Mouse (Mus musculus): ENCODE results near the gene Dcp1b. TPM values are rescaled to one million over a fixed set of nuclear protein-coding genes. Genes with fewer than 3 reads are reported as not detected.

Dcp1b gene
- total RNA-seq (2021) (10 to 100 TPM in 1 of 2 experiments, 1 to 10 TPM in 1; 9.7 to 13.8 TPM), polyA plus RNA-seq (2012; rRNA removed) (27.4 and 27.8 TPM in 2 replicates)
- long read RNA-seq, transcript Dcp1b-202 (9 exons, 3,313 nt), result major isoform, 7 of 8 reads
- long read RNA-seq, partial matches to known transcripts, result 1 of 8 reads
- long read RNA-seq, other reads (novel, unspliced or antisense), result 0 of 8 reads

DNA sequence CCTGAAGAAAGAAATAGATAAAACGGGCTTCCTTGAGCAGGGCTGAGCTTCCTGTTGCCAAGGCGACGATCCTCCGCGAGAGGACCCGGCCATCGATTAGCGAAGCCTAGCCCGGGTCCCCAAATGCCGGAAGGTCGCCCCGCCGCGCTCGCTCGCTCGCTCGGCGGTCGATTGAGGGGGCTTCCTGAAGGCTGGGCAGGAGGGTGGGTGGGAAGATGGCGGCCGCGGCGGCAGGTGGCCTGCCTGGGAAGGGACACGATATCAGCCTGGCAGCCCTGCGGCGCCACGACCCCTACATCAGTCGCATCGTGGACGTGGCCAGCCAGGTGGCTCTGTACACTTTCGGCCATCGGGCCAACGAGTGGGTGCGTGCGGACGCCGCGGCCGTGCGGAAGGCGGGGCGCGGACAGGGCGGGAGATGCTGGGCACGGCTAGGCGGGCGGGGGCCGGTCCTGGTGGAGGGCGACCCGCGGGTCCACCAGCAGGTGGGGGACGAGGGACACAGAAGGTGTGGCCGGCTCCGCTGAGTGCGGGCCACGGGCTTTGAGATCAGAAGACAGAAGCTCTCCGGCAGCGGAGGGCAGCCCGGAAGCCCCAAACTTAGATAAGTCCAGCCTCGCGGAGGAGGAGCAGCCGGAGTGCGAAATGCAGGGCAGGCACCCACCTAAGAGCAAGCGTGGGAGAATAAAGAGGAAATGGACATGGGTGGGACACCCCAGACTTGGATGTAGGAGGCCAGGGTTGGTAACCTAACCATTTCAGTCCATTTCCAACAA lies at the start of gene Dcp1b:
Gene Dcp1b, plus strand, starts transcription at position 176 of the 776 bp plus-strand sequence.
- peak; percentile 93 for DNase-seq

DNA sequence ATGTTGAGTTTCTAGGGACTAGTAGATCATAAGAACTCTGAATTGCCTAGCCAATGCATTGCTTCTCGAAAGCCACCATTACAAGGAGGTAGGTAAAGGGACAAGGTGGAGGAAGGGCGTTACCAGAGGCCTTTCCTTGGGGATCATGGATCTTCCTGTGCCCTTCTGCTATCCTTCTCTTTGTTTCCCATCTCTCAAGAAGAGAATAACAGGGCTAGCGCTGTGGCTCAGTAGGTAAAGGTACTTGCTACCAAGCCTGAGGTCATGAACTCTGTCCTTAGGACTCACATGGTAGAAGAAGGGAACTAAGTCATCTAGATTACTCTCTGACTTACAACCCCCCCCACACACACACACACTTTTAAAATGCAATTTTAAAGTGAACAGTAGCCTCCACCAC lies 48.1 kb upstream of the Dcp1b start:
- DNase-seq, result no peak

DNA sequence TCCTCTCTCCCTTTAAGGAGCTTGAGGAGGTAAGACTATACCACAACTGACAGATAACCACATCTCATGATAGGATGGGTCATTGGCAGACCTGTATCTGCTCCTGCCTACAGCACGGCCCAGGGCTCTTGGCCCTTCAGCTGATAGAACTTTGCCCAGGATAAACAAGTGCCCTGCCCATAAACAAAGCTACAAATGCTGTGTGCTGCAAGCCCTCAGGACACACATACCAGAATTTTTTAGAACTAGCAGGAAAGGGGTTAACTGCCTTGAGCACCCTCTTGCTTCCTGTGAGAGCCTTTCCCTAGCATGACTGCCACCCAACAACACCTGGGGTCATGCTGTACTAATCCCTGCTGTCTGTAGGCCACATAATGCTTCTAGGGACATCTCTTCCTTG lies 47.0 kb upstream of the Dcp1b start:
- DNase-seq, result no peak

DNA sequence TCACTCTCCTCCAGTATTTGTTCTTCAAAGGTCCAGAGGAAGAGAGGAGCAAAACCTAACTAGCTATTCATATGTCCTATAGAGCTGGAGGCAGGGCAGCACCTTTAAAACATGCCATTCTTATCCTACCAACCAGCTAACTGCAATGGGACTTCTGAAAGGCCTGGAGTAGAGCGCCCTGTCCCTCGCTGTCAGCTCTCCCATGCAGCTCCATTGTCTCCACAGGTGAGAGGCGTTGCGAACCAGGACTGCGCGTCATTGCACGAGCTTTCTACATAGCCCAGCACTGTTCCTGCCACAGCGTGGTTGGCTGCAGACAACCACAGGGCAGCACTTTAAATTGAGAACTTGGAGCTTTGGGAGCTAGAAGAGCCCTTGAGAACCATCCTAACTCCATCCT lies 46.5 kb upstream of the Dcp1b start:
- no peak for DNase-seq

DNA sequence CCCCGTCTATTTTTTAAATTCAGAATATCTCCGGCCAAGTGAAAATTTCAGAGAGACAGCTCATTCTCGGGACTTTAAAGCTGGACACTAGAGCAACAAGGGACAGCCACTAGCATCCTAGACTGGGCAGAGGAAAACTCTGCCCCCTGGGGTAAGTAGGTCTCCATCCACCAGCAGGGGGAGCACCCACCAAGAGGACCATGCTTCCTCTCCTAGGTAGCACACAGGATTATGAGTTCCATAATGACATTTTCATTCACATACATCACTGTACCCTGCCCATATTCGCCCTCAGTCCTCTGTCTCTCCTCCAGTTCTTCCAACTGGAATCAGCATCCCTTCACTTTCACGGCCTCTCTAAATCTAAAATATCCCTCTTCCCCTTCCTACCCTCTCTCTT lies 45.4 kb upstream of the Dcp1b start:
- DNase-seq, result peak; percentile 73

DNA sequence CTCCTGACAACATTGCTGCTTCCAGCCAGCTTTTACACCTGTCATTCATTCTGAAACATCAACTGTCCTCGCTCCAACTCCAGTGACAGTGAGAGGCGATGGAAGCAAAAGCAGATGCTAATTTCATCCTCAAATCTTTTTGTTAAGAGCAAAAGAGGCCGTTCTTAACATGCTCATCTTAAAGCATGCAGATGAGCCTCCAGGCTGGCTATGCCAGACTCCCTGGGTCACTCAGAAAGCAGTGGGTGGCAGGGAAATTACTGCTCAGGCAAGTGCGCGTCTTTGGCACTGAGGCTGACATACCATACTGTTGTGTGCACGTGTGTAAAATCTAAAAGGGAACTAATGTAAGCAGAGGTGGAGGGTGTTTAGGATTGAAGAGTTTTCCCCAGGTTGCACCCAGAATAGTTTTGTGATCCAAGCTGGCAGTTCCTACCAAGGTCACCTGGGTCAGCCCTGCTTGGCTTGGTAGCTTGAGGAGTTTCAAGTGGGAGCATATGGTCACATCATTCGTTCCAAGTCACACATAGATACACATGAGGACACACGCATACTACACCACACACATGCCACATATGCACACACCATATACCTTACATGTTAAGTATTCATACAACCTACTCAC lies 42.8 kb upstream of the Dcp1b start:
- DNase-seq, result no peak

DNA sequence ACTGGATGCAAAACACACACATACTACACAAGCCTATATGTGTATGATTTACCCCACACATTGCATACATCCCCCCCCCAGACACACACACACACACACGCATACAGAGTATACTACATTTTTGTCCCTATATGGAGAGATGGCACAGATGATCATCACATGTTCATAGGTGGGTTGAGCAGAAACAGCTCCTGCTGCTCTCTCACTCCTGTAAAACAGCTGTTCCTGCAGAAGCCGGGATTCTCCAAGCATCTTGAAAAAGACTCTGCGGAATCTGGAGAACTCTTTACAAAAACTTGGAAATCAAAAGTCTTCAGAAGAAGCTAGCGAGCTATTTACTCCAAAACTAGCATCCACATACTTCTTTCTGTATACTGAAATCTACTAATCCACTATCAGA lies 42.2 kb upstream of the Dcp1b start:
- DNase-seq, result no peak

DNA sequence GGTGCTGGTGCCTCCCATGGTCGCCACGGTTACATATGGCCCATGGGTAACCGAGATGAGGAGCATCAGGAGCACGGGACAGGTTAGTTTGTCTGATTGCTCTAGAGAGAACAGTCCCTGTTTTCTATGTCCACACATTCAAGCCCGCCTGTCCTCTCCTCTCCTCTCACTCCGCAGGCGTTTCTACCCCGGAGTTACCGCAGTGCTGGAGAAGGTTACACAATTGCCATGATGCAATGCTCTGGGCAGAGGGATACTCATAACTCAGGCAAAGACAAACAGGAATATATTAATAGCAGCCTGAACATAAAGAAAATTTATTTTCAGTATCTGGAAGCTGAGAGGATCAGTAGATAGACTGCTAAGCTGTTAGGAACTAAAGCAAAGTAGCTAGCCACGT lies 37.3 kb upstream of the Dcp1b start:
- DNase-seq, result peak; percentile 58

DNA sequence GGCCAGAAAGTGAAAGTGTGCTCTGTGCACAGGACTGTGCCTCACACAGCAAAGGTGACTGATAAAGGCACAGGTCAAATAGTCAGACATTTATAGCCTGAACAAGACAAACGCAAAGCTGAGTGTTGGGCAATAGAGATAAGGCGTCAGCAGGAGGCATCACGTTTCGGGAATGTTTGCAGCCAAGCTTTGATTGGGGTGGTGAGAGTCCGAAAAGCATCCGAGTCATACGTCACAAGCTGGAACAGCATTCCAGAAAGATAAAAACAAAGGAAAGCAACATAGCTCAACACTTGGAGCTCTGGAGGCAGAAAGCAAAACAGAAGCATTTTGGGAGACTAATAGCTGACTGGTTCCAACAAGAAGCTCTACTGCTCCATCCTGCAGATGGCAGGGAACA lies 35.5 kb upstream of the Dcp1b start:
- no peak for DNase-seq

DNA sequence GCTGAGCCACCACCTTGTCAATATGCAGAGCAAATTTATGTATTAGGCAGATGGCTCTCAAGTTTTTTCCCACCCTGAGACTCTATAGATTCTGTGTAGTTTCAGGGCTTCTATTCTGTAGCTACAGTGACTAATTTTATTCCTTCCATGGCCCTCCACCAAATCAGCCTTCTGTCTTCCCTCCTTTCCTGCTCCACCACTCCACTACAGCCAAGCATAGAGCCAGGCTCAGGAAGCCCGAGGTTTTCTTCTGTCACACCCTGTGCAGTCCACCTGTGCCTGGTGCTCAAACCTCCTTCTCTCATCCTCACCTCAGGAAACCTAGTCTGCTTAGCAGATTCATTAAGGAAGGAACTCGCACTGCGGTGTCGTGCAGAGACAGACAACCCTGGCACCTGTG lies 29.9 kb upstream of the Dcp1b start:
- no peak for DNase-seq

DNA sequence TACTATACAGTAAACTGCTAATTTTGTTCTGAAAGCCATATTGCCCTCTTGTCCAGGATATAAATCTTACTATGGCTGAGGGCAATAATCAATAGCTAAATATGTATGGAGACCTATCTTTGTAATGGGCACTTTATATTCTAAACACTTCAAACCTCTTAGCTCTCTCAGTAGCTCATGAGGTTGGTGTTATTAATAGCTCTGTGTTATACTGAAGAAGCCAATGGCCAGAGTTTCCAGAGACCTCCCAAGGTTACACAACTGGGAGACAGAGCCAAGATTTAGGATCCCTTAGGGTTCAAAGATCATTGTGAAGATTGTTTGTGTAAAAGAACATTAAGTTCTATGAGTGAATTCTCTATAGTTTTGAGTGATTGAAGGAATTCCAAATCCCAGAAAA lies 9.4 kb upstream of the Dcp1b start:
- no peak for DNase-seq

DNA sequence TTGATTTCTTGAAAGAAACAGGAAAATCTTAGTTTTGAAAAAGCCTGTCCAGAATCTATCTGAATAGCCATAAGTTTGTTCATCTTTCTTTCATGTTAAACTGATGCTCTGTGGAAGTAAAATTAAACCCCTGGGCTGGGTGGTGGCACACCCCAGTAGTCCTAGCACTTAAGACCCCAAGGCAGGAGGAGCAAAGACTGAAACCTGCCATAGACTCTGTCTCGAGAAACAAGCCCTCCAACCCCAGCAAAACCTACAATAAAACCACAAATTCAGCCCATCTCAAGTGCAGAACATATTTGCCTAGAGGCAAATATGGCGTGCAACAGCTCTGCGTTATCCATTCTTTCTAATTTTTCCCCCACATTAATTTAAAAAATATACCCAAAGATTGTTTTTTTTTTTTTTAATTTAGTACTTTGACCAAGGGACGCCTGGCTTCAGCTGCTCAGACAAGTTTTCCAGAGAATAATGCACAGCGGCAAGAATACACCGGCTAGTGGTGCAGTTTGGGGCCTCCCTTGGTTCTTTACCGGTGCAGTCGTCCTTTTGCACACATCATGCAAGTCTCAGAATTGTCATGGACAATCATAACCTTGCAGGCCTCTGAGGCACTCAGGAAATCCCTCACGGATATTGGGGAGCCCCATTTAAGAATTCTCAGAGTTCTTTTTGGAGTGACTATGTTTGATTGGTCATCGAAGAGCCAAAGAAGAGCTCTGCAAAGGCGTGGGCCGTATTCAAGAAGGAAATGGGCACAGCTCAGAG lies 562 bp upstream of the Dcp1b start:
- DNase-seq, result no peak

DNA sequence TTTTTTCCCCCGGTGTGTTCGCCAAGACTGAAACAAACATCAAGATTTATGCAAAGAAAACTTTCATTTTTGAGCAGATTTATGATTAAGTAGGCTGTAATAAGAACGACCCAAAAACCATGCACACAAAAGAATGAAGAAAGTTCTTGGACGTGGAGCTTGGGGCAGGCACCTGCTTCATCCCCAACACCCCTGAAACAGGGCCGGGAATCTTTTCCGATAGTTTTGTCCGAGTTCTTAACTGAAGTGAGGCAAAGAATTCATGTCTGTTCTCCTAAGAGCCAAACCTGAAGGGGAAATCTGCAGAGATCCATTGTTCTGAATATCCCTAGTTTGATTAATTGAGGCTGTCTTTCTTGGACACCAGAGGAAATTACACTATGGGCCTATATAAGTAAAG lies 1.1 kb downstream of the Dcp1b start:
- DNase-seq, result no peak

DNA sequence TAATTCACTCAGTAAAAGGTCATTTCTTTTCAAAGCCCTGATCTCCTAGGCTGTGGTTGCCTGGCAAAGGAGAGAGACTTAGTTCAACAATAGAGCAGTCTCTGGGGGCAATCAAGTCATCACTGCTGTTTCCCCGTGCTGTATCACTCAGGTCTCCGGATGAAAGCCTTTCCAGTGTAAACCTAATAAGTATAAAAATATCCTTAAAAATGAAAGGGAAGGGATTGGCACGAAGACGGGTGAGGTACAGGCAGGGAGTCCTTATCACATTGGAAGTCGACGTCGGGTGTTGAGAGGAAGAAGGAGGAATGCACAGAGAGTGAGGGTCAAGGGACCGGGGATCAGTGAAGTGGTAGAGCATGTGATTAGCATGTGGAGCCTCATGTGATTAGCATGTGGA lies 2.0 kb downstream of the Dcp1b start:
- peak; percentile 32 for DNase-seq

DNA sequence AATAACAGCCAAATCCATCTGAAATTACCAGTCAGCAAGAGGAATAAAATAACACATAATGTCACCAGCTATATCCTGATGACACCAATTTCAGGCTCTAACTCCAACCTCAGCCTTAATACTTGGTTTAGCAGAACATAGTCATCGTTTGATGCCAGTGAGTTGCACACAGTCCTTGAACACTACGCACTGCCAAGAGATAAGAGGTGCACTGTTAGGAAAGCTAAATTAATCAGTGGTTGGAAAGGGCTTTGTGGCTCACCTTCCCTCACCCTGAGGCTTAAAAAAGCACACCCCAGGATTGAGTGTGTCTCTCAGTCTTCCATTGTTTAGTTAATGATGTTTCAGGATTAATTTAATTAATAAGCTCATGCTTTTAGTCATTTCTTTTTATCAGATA lies 5.1 kb downstream of the Dcp1b start:
- DNase-seq, result peak; percentile 62

DNA sequence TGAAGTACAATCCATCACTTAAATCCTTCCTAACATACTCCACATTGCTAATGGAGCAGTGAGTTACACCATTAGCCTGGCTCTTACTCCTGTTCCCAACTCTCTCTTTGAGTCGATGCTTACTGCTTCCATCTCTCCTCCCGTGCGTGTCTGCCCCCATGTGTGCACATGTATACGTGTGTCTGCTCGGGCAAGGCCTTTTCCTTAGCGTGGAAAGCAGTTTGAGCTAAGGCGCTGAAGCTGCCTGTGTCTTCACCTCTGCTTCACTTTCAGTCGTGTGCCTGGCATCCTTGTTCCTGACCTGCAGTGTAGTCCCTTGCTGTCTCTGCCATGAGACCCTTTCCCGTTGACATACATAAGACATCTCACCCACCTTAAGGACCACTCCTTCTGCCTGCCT lies 7.2 kb downstream of the Dcp1b start:
- no peak for DNase-seq

DNA sequence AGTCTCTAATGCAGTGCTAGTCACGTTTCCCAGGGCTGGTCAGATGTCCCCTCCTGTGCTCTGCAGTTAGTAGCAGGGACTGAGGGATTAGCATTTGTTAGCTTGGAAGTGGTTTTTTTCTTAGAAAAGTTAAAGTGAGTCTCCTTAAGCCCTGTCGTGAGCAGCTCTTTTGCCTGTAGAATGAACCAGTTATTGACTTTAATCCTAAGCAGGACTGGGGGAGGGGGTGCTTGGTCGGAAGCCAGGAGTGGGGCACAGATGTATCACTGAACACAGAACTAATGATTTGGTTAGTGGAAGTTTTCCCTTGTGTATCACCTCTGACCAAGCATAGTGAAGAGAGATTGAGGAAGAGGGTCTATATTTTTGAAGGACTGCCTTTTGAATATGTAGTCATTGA lies 8.7 kb downstream of the Dcp1b start:
- DNase-seq, result no peak

DNA sequence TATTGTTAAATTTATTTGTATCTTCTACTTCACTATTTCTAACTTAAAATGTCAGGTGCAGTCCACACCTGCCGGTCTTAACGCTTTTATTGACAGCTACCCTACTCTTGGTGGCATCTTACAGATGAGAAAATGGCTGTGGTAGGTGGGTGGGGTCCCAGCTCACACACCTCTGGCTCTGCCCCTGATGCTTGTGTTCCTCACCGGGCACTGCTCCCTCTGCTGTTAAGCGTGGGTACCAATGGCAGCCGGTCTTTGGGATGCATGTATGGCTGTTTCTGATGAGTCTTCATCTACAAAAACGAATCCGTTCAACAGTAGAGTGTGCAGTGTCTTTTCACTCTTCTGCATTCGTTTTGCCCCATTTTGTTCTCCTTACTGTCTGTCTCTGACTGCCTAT lies 11.6 kb downstream of the Dcp1b start:
- no peak for DNase-seq

DNA sequence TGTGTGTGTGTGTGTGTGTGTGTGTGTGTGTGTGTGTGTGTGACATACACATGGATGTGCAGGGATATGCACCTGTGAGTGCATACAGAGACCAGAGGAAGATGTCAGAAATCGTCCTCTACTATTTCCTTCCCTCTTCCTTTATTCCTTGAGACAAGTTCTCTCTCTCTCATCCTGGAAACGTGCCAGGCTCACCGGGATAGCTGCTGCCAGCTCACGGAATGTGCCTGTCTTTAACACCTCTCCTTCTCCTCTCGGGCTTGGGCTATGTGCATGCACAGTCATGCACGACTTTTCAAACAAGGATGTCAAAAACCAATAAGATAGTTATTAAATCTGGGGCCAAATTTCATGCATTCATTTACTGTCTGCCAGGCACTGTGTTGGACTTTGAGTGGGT lies 12.6 kb downstream of the Dcp1b start:
- no peak for DNase-seq

DNA sequence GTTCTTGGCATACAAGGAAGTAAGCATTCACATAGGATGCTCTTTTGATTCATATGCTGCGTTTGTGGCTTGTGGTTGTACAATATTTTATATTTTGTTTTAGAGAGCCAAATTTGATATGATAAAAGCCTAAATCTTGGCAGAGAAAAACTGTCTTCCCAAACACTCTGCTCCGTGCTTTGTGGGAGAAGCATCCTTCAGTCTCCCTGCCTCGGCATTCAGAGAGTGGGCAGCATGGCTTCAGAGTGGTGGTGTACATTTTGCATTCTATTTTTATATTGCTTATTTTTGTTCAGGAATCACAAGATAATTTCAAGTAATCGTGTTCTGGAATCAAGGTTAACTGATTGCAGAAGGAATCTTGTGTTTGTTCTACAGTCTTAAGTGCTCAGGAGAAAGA lies 16.4 kb downstream of the Dcp1b start:
- DNase-seq, result no peak

DNA sequence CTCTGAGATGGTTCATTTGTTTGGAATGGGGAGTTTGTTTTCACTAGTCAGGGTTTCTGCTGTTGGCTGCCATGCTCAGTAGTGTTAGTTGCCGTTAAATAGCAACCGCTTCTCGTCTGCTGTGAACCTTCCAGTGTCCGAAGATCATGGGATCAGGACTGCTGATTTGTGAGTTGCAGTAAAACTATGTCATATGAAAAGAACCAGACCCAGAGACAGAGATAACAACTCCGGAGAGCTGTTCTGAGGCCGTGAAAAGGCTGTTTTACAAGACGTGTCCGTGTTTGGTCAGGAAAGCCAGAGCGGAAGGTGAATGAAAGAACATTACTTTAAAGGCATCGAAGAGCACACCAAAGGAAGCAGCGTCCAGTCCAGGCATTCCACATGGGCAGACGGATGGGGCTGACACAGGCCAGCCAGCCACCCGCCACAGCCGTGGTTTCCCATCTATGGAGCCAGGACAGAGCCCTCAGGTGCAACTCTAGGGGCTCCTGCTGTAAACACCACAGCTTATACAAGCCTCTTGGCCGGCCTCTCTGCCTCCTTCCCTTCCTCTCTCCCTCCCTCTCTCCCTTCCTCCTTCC lies 18.6 kb downstream of the Dcp1b start:
- DNase-seq, result no peak

DNA sequence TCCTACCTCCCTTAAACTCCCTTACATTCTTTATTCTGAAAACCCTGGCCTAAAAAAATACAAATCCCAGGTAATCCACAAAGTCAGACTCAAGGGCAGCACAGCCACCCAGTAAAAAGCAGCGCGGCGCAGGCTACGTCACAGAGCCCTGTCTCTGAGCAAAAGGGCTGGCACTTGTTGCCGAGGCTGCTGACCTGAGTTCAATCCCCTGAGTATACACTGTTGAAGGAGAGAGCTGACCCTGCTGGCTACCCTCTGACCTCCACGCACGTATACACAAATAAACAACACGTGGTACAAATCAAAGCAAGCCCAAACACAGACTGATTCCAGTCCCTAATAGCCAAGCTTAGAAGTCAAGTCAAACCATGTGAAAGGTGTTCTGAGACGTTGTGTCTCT lies 19.1 kb downstream of the Dcp1b start:
- no peak for DNase-seq

DNA sequence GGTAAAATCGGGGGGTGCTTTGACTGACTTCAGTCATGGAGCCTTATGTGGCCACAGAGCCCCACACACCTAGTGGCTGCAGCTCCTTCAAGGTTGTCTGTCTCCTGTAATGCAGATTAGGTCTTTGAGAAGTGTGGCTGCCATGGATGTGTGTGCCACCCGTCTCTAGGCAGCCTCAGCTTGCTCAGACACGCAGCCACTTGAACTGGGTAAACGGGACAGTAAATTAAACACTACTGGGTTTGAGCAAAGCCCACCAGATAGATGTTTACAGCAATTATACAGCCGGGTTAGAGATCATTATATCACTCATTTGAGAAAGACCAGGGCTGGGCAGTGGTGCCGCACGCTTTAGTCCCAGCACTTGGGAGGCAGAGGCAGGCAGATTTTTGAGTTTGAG lies 19.5 kb downstream of the Dcp1b start:
- DNase-seq, result no peak

Measured in adrenal gland, adult 2 months (tissue).